Mouse (Mus musculus): ENCODE results near the gene Rps15.

Rps15 gene

DNA sequence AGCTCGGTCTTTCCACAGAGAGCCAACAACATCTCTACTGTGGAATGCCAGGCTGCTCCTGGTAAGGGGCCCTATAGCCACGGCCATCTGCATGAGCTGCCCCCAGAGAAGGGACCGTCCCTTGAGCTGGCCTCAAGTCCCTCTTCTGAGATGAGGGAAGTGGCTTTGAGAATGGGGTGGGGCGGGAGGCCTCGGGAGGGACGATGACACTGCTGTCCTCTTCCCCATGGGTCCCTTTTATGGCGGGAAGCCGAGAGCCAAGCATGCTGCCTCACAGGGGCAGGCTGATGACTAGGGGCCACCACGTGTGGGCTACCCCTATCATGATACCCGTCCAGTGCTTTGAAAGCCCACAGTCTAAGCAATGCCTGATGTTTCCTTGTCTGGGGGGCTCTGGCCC is 24.8 kb downstream of the Rps15 start:
- peak; percentile 23 to 42 for DNase-seq

DNA sequence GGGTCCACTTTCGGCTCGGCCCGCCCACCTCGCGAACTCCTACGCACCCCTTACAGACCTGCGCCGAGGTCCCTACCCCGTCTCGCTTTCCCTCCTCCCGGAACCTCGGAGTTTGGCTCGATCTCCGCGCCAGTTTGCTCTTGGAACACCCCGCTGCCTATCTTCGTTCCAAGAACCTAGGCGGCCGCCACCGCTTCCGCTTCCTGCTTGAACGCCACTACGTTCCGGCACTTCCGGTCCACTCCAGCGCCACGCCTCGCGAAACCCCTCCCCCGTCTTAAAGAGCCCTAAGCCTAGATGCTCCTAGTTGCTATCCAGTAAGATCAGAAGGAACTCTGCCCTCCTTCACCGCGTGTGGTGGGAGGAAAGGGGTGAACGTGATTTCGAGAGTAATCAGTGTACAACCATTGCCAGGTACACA is 28.1 kb downstream of the Rps15 start, which contains the start of gene 2310011J03Rik:
2310011J03Rik (minus strand) TSS at position 198 of the 421 bp plus-strand sequence.
- DNase-seq: peak; percentile 91 to 92

DNA sequence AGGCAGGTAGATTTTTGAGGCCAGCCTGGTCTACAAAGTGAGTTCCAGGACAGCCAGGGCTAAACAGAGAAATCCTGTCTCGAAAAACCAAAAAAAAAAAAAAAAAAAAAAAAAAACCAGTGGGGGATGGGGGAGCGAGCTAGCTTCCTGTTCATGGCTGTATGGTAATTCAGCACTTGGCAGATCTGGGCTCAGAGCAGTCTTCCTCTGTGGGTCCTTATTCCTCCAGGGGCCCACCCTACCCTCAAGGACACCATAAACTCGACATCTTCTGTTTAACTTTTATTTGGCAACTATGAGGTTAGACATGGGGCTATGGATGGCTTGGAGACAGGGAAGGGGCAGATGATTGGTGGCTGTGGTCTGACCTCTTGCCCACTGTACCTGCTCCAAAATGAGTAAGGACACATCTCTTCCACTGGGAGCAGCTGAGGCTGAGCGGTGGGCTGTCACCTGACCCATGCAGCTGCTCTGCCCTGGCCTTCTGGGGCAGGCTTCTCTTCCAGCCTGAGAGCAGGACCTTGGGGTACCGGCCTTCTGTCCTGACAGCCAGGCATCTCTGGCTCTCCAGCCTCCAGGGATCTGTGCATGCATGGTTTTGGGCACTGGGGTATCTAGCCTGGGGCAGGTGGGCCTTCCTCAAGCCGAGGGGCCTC is 28.9 kb downstream of the Rps15 start:
- DNase-seq: no peak

DNA sequence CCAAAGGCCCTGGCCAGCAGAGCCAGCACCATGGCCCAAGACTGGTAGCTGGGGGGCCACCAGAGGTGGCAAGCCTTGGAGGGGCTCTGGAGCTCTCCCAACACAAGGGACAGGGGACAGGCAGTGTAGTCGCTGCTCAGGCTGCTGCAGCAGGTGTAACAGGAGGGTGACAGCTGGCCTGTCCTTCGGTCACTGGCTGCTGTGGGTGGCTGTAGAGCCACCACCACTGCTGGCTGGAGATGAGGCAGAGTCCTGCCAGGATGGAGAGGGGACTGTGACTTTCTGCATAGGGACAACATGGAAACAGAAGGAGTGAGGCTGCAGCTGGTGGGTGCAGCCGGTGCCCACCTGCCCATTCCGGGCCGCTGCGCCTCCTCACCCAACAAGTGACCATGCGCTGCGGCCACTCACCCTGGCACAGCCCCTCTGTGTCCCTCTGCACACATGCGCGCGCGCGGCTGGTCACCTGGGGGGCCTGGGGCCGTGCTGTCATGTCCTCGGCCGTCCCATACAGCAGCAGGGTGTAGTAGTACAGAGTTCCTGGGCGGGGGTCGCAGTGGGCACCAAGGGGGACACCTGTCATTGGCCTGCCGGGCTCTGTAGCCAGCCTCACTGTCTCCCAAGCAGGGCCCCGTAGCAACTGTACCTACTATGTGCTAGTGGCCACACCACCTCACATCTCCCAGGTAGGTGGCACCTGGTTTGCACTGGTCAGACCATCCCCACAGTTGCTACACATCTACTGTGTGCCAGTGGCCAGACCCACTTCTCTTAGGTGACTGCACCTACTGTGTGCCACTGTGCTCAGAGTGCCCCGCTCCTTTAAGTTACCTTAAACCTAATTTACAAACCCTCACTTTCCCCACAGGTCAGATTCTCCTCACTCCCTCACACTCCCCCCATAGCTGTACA is 29.7 kb downstream of the Rps15 start:
- peak in 1 of 2 experiments; percentile 33 for DNase-seq

DNA sequence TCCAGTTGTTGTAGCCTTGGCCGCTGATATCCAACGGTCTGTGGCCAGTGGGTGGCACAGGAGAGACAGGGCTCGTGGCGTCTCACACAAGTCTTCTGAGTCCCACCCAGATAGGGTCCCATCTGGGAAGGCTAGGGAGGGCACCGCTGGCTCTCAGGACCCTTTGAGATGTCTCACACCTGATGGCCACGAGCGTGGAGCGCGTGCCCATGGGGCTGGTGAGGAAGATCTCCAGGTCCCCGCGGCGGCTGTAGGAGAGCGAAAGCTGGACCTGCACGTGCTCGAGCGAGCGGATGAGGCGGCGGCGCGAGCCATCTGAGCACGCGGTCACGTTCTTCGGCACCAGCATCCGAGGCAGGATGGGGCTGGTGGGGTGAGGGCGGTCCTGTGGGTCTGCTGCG is 30.6 kb downstream of the Rps15 start:
- peak in 1 of 2 experiments; percentile 56 for DNase-seq

DNA sequence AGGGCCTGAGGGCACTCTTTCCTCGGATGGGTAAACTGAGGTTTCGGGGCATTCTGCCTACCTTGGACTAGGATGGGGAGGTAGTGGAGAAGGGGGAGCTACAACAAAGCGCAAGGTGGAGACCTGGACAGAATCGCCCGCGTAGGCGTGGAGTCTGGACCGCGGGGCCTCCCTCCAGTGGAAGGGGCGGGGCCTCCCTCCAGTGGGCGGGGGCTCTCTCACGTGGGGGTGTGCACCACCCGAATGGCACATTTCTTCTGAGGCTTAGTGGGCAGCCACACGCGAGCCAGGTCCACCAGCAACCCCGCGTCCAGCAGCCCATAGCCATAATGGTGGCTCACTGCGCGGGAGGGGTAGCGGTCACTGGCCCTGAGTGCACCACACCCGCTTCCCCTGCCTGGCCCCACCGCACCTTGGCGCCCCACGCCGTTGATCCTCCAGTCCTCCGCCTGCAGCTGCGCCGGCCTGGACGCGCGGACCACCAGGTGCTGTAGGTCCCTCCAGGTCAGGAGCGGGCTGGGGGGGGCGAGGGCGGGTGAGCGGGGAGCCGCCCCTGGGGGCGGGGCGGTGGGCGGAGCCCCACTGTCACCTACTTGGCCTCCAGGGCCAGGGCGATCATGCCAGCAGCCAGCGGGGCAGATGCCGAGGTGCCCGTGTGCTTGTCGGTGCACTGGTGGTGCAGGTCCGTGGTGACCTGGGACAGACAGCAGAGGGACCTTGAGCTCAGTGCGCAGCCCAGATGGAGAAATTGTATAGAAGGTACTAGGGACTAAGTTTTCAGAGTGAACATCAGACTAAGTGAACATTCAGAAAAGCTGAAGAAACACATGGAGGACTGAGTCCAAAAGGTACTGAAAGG is 31.2 kb downstream of the Rps15 start:
- DNase-seq: peak in 1 of 2 experiments; percentile 74

DNA sequence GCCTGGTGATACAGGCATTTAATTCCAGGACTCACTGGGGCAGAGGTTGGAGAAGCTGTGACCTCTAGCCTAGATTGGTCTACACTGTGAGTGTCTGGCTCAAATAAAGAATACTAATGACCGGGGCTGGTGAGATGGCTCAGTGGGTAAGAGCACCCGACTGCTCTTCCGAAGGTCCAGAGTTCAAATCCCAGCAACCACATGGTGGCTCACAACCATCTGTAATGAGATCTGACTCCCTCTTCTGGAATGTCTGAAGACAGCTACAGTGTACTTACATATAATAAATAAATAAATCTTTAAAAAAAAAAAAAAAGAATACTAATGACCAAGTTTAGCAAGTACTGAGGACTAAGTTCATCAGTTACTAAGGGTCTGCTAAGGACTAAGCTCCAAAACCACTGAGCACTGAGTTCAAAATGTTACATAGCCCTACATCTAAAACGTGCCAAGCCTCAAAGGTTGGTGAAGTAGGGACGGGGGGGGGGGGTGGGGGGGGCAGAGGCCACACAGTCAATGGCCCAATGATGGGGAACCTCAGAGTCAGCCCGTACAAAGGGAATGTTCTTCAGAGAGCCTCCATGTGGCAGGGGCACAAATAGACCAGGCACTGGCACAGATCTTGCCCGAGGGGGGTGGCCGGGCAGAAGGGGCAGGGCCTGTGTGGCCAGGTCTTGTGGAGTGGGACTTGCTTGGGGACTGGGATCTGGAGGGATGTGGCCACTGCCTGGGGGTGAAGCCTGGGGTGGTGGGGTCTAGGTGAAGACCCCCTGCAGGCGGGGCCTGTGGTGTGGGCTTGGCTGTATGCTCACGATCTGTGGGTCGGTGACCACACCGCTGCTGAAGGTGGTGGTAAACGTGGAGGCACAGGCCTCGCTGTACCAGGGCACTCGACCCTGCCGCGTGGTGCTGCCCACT is 32.1 kb downstream of the Rps15 start:
- DNase-seq: peak in 1 of 2 experiments; percentile 28

DNA sequence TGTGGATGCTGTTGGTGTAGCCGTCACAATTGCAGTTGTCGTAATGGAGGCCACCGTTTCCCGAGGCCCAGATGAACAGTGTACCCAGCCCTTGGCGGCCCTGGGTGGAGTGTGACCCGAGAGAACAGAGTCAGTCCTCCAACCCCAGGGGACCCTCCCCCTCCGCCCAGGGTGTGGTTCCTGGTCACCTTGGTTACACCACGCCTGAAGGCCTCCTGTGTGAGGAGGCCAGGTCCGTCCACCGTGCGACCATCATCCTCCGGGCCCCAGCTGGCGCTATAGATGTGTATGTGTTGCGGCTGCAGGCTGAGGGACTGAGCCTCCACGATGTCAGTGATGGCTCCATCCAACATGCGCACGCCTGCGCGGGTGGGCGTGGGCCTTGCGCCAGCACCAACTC is 32.8 kb downstream of the Rps15 start:
- DNase-seq: peak in 1 of 2 experiments; percentile 43

DNA sequence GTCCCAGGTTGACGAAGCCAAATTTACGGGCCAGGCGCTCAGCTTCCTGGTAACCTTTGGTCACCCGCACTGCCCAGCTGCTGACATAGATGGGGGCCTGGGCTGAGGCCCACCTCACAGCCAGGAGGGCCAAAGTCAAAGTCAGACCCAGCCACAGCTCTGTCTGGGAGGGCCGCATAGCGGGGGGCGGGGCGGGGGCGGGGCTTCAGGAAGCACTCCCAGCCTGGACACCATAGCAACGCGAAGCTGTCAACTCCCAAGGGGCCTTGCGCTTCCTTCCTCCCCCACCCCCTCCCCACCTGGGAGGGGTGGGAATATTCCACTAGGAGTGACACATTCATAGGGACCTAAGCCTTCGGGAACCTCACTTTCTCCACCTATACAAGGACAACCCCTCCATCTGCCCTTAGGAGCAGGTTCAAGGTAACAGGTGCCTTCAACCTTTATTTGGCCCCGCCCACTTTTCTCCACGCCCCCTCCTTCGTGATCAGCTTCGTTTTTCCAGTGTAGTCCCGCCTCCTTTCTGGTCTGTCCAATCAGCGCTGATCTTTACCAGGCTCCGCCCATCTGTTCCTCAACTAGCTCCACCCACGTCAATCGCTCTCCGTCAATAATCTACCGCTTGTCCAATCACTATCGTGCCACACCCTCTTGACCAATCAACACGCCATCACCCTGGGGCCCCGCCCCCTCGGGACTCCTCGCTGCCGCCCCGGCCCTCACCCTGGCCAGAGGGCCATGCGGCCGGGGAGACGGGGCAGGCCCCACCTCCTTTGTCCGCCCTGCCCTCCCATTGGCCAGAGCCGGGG is 37.2 kb downstream of the Rps15 start, which contains the start of the genes Pcsk4 and Reep6:
Pcsk4 (minus strand) TSS at position 226 of the 809 bp plus-strand sequence.
Reep6 (plus strand) TSS at position 681 of the 809 bp plus-strand sequence.
- peak; percentile 98 to 99 for DNase-seq

DNA sequence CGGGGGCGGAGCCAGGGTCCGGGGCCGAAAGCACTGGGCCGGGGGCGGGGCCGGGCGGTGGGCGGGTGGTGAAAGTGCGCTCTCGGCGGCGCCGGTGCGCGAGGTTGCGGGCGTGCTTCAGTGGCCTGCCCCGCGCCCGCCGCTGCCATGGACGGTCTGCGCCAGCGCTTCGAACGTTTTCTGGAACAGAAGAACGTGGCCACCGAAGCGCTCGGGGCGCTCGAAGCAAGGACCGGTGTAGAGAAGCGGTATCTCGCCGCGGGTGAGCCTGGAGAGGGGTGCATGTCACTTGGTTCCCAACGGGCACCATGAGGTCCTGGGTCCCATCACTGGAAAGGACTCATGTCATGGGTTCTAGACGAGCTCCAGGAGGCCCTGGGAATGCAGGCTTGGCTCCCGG is 37.8 kb downstream of the Rps15 start:
- no peak for DNase-seq

DNA sequence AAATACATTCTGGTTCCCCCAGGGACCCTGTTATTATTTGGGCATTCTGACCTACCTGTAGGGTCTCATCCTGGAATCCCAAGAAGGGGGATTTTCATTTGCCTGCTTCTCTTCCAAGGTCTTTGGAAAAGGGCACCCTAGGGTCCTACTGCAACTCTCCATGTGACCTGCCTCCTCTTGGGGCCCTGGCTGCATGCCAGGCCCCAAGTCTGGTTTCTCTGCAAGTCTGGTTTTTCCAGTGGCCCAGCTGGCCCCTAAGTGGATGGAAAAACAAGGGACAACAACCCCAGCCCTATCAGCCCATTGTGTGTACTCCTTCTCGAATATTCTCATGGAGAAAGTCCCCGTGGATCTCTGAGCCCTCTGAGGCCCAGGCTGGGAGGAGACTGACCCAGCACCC is 38.6 kb downstream of the Rps15 start:
- DNase-seq: no peak

DNA sequence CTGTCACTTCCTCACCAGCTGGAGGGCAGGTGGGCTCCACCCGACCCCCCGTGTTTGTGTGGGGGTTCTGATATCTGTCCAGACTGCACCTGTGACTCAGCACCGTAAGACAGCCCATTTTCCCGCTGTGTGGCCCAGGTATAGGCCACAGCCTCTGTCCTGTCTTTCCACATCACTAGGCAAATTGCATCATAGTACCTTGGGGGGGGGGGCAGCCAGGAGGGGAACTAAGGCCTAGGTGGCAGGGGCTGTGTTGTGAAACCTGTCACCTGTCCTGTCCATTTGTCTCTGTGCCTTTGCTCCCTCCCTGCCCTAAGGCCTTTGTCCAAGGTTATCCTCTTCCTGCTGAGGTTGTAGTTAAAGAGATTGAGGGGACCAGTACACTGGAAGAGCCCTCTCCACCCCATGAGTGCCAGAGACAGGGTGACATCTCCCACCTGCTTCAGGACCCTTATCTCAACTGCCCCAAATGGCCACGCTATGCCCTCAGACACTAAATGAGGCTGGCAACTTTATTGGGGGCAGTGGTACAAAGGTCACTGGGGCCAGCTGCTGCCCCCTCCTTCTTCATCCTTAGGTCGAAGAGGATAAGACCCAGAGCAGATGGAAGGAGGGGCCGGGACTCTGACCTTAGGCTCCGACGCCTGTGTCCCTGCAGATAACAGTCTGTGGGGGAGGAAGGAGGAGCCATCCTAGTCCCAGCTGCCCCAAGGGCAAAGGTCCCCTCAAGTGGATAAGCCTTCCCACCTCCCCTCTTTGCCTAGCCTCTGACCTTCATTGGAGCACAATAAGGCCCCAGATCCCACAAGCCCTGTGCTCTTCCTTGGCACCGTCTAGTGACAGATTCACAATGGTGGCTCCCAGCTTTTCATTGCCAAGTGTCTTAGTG is 39.6 kb downstream of the Rps15 start:
- peak in 1 of 2 experiments; percentile 34 for DNase-seq

DNA sequence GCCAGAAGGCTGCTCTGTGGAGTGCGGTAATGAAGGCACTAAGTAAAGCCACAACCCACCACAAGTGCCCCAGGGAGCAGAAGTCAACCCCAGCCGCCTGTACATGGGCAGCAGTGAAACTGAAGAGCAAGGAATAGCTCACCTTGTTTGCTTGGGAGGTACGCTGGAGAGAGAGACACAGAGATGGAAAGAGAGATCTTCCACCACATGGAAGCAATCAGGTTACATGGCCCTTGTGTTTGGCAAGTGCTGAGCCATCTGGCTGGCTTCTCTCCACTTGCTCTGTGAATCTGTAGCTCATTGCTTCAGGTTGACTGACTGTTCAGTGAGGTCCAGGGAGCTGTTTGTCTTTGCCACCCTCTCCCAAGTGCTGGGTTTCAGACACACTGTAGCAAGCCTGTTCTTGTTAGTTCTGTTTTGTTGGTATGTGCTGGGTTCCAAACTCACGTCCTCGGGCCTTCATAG is 40.3 kb downstream of the Rps15 start:
- peak; percentile 79 to 83 for DNase-seq

DNA sequence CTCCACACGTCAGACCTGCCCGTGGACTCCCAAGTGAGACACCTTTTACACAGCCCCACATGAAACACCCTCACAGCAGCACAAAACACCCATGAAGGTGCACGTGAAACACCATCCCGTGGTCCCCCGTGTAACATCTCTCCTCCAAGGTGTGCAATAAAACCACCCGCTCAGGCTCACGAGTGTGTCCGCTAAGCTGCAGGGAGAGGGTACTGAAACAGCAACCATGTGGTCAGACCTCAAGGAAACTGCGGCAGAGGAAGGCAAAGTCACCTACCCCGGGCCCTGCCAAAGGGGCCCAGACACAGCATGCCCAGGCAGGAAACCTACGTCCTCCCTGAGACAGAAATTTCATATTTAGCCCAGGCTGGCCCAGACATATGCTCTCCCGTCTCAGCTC is 44.0 kb downstream of the Rps15 start:
- no peak for DNase-seq

DNA sequence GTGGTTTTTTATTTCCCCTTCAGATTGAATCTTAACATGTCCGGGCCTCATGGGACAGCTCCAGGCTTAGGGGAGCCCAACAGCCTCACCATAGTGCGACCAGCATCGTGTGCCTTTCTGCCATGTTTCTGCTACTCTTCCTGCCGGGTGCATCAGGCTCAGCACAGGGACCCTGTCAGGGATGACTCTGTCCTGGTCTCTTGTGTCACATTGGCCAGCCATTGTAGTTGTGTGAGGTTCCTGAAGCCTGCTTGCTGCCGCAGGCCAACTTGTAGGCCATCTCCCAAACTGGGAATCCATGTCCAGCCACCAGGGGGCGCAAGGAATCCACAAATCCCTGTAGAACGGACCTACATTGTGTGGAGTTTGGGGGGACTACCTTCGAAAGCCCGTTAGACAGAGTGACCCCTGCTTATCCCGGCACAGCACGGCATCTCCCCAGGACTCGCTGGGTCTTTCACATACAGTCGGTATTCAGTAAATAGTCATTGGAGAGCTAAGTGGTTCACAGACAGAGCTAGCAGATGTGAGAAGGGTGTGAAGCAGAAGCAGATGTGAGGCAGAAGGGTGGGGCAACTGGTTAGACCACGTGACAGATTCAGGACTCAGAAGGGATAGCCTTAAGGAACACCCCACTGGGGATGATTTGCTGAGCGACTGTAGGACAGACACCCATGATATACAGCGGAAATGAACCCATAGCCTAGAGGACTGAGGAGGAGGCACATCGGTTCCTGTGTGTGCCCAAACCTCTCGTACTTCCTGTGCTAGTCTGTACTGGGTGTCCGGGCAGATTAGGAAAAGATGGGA is 47.9 kb downstream of the Rps15 start:
- peak; percentile 93 to 96 for DNase-seq

DNA sequence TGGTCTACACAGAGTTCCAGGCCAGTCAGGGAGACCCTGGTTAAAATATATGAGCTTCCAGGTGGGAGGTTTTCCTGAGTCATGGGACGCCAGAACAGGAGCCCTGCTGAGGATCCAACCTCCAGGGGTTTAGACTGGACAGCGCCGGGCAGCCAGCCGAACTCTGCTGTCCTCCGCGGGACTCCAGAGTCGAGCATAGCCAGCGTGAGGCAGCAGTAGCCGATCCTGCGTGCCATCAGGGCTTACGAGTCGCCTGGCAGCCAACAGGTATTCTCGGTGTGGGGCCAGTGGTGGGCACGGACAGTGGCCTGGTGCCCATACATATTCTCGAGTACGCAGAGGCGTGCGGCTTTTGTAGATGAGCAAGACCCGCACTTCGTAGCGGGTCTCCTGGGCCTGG is 48.8 kb downstream of the Rps15 start:
- peak in 1 of 2 experiments; percentile 28 for DNase-seq

DNA sequence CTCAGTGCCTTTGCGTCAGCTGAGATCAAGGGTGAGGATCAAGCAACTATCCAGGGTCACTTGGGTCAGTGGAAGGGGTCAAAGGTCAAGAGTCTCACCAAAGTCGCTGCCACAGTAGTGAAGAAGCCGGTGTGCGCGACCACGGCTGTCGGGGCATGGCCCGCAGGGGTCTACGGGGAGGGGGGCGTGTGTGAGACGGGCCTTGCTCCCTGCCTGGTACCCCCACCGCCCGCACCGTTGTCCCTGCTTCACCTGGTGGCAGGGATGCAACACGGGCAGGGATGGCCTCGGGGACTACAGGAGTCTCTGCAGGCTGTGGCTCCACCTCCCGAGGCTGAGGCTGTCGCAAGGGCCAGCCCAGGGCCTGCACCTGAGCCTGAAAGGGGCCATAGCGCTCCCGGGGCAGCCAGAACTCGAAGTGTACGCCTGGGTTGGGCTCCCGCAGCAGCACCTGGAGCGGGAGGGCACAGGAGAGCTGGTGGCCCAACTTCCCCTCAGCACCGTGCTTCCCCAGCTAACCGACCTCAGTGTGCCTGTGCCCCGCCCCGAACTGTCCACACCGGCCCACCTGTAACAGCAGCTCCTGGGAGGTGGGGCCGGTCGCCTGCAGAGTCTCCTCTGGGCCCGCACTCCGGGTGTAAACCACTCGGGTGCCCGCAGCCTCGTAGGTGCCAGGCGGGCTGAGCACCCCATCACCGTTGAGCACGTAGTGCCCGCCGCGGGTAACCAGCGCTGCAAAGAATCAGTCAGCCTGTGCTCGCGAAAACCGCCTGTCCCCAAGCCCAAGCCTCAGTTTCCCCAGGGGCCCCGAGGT is 49.4 kb downstream of the Rps15 start:
- DNase-seq: no peak

DNA sequence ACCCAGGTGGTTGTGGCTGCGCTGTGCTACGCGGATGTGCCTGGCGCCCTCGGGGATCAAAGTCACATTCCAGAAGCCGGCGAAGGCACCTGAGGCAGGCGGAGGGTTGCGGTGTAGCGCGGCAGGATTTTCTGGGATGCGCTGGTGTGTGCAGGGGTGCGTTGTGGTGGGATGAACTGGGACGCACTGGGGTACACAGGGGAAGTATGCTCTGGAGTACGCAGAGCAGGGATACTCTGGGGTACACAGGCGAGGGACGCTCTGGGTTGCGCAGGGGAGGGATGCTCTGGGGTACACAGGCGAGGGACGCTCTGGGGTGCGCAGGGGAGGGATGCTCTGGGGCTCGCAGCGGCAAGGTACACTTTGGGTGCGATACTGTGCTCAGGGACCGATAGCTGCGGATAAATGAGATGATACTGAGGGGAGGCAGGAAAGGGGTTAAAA is 50.1 kb downstream of the Rps15 start:
- no peak for DNase-seq

All from cerebellum, postnatal 14 days (tissue).